Mouse (Mus musculus): ENCODE measurements around the gene Abca7. TPM values are rescaled to one million over a fixed set of nuclear protein-coding genes. Genes with fewer than 3 reads are reported as not detected.

The Abca7 gene
- polyA plus RNA-seq, 1 experiment from 2014 or later = 3.2 TPM

GRCm38 (mm10) chr10:80025044-80025347, 28.7 kb downstream of the Abca7 start:
- Histone ChIP-seq H3K9me3 (replicated peaks; ENCODE audit: control insufficient read depth, low read length) (no peaks in the 10 kb centered on the region; the same call in 1 of the 2 replicates), H3K4me2 (ENCODE audit: low read depth, low read length) (no peak overlapping the region), H3K4me1 (ENCODE audit: control insufficient read depth, insufficient read depth, low read length) (0 out of 2 replicates have a peak, but pooled peaks cover 2% of the 10 kb centered on the region), H3K36me3 (ENCODE audit: control insufficient read depth, insufficient read depth) (0 out of 2 replicates have a peak, but pooled peaks cover 2% of the 10 kb centered on the region), H3K4me3 (ENCODE audit: low read length) (no peak overlapping the region), H3K9ac (ENCODE audit: low read length) (no peak overlapping the region), H3K27me3 (ENCODE audit: control insufficient read depth, insufficient read depth, low read length) (no peaks in the 10 kb centered on the region), H3K27ac (ENCODE audit: low read length) (no peak overlapping the region)
- 63% methylated on average over 4 of the region's 4 CpGs for WGBS
- ATAC-seq (replicated peaks; ENCODE audit: extremely low read depth, insufficient read depth, low FRiP score) = no peak

DNA sequence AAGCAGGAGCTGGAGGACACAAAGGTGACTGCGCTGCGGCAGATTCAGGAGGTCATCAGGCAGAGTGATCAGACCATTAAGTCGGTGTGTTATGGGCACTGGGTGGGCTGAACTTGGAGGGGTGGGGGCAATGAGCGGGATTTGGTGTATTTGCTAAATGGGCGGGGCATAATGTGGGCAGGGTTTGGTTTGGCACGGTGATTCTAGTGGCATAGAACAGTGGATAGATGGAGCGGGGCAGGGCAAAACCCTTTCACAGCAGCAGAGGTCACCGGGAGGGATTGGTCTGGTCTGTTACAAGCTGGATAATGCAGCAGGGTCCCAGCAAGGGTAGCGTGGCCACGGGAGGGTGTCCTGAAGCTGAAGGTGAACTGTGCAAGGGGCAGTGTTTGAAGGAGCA, 29.2 kb downstream of the Abca7 start:
- 80% methylated on average over 10 of the region's 10 CpGs for whole genome bisulfite sequencing
- H3K36me3 ChIP-seq (ENCODE audit: control insufficient read depth, insufficient read depth) = 0 out of 2 replicates have a peak, but pooled peaks cover 2% of the 10 kb centered on the region
- H3K4me2 ChIP-seq (ENCODE audit: low read depth, low read length) = no peak overlapping the region
- no peak overlapping the region for H3K4me3 ChIP-seq (ENCODE audit: low read length)
- no peaks in the 10 kb centered on the region; the same call in 1 of the 2 replicates for H3K9me3 ChIP-seq (replicated peaks; ENCODE audit: control insufficient read depth, low read length)
- 0 out of 2 replicates have a peak, but pooled peaks cover 2% of the 10 kb centered on the region for H3K4me1 ChIP-seq (ENCODE audit: control insufficient read depth, insufficient read depth, low read length)
- H3K27me3 ChIP-seq (ENCODE audit: control insufficient read depth, insufficient read depth, low read length) = no peaks in the 10 kb centered on the region
- H3K27ac ChIP-seq (ENCODE audit: low read length) = no peak overlapping the region
- ATAC-seq (replicated peaks; ENCODE audit: extremely low read depth, insufficient read depth, low FRiP score) = no peak
- H3K9ac ChIP-seq (ENCODE audit: low read length) = no peak overlapping the region

GRCm38 (mm10) chr10:80025889-80026288, 29.6 kb downstream of the Abca7 start:
- Histone ChIP-seq H3K4me3 (ENCODE audit: low read length) (no peak overlapping the region), H3K36me3 (ENCODE audit: control insufficient read depth, insufficient read depth) (0 out of 2 replicates have a peak, but pooled peaks cover 3% of the 10 kb centered on the region), H3K9me3 (replicated peaks; ENCODE audit: control insufficient read depth, low read length) (no peaks in the 10 kb centered on the region; the same call in 1 of the 2 replicates), H3K4me2 (ENCODE audit: low read depth, low read length) (no peak overlapping the region), H3K27ac (ENCODE audit: low read length) (no peak overlapping the region), H3K27me3 (ENCODE audit: control insufficient read depth, insufficient read depth, low read length) (no peaks in the 10 kb centered on the region), H3K9ac (ENCODE audit: low read length) (no peak overlapping the region), H3K4me1 (ENCODE audit: control insufficient read depth, insufficient read depth, low read length) (0 out of 2 replicates have a peak, but pooled peaks cover 2% of the 10 kb centered on the region)
- ATAC-seq (replicated peaks; ENCODE audit: extremely low read depth, insufficient read depth, low FRiP score) = no peak
- WGBS = 68% methylated on average over 12 of the region's 12 CpGs

- 75% methylated on average over 20 of the region's 20 CpGs for WGBS
- H3K4me3 ChIP-seq (ENCODE audit: low read length) = no peak overlapping the region
- no peaks in the 10 kb centered on the region; the same call in 1 of the 2 replicates for H3K9me3 ChIP-seq (replicated peaks; ENCODE audit: control insufficient read depth, low read length)
- no peaks in the 10 kb centered on the region for H3K27me3 ChIP-seq (ENCODE audit: control insufficient read depth, insufficient read depth, low read length)
- 0 out of 2 replicates have a peak, but pooled peaks cover 4% of the 10 kb centered on the region for H3K36me3 ChIP-seq (ENCODE audit: control insufficient read depth, insufficient read depth)
- H3K4me2 ChIP-seq (ENCODE audit: low read depth, low read length) = no peak overlapping the region
- no peak for ATAC-seq (replicated peaks; ENCODE audit: extremely low read depth, insufficient read depth, low FRiP score)
- H3K27ac ChIP-seq (ENCODE audit: low read length) = no peak overlapping the region
- peaks cover 9% of the 10 kb centered on the region for H3K4me1 ChIP-seq (ENCODE audit: control insufficient read depth, insufficient read depth, low read length)
- H3K9ac ChIP-seq (ENCODE audit: low read length) = no peak overlapping the region
Measured at GRCm38 (mm10) chr10:80027681-80028520, 31.6 kb downstream of the Abca7 start.

DNA sequence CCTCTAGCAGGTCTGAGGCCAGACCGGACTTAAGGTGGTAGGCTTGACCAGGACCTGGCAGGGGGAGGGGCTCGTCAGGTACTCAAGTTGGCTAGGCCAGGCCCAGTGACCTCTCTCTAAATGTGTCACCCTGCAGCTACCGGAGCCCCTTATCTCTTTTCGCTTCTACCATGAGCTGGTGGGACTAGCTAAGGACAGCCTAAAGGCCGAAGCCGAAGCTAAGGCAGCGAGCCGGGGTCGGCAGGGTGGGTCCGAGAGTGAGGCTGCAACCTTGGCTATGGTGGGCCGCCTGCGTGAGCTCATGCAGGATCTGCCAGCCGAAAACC, 32.2 kb downstream of the Abca7 start:
- H3K27me3 ChIP-seq (ENCODE audit: control insufficient read depth, insufficient read depth, low read length) = no peaks in the 10 kb centered on the region
- H3K4me1 ChIP-seq (ENCODE audit: control insufficient read depth, insufficient read depth, low read length) = peaks cover 15% of the 10 kb centered on the region
- no peak overlapping the region for H3K9ac ChIP-seq (ENCODE audit: low read length)
- WGBS = 89% methylated on average over 13 of the region's 13 CpGs
- H3K27ac ChIP-seq (ENCODE audit: low read length) = no peak overlapping the region
- no peaks in the 10 kb centered on the region for H3K9me3 ChIP-seq (replicated peaks; ENCODE audit: control insufficient read depth, low read length)
- ATAC-seq (replicated peaks; ENCODE audit: extremely low read depth, insufficient read depth, low FRiP score) = no peak
- no peak overlapping the region for H3K4me2 ChIP-seq (ENCODE audit: low read depth, low read length)
- H3K4me3 ChIP-seq (ENCODE audit: low read length) = no peak overlapping the region
- 0 out of 2 replicates have a peak, but pooled peaks cover 4% of the 10 kb centered on the region for H3K36me3 ChIP-seq (ENCODE audit: control insufficient read depth, insufficient read depth)

DNA sequence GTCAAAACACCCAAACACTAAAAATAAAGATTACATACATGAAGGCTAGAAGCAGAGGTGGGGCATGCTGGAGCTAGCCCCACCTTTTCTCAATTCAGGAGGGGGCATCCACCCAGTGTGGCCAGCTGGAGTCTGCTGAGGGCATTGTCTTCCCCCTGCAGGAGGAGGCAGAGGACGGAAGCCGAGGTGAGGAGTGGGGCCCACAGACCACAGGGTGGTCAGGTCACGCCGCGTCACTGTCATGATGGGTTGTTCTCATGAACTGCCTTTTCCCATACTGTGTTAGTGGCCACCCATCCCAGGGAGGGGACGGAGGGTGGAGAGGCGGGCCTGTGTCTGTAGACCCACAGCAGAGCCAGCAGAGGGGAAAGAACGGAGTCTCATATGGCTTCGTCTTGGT, 33.9 kb downstream of the Abca7 start:
- H3K4me2 ChIP-seq (ENCODE audit: low read depth, low read length) = no peak overlapping the region
- ATAC-seq (replicated peaks; ENCODE audit: extremely low read depth, insufficient read depth, low FRiP score) = no peak
- WGBS = 88% methylated on average over 9 of the region's 9 CpGs
- H3K4me1 ChIP-seq (ENCODE audit: control insufficient read depth, insufficient read depth, low read length) = peaks cover 21% of the 10 kb centered on the region
- no peak overlapping the region for H3K9ac ChIP-seq (ENCODE audit: low read length)
- H3K27me3 ChIP-seq (ENCODE audit: control insufficient read depth, insufficient read depth, low read length) = no peaks in the 10 kb centered on the region
- H3K36me3 ChIP-seq (ENCODE audit: control insufficient read depth, insufficient read depth) = 0 out of 2 replicates have a peak, but pooled peaks cover 4% of the 10 kb centered on the region
- H3K27ac ChIP-seq (ENCODE audit: low read length) = no peak overlapping the region
- no peak overlapping the region for H3K4me3 ChIP-seq (ENCODE audit: low read length)
- H3K9me3 ChIP-seq (replicated peaks; ENCODE audit: control insufficient read depth, low read length) = no peaks in the 10 kb centered on the region

GRCm38 (mm10) chr10:80030736-80031135, 34.4 kb downstream of the Abca7 start:
- no peaks in the 10 kb centered on the region for H3K27me3 ChIP-seq (ENCODE audit: control insufficient read depth, insufficient read depth, low read length)
- no peak overlapping the region for H3K9ac ChIP-seq (ENCODE audit: low read length)
- no peak overlapping the region for H3K4me2 ChIP-seq (ENCODE audit: low read depth, low read length)
- peaks cover 21% of the 10 kb centered on the region for H3K4me1 ChIP-seq (ENCODE audit: control insufficient read depth, insufficient read depth, low read length)
- no peak for ATAC-seq (replicated peaks; ENCODE audit: extremely low read depth, insufficient read depth, low FRiP score)
- H3K36me3 ChIP-seq (ENCODE audit: control insufficient read depth, insufficient read depth) = peaks cover 10% of the 10 kb centered on the region; the same call in 1 of the 2 replicates
- 80% methylated on average over 17 of the region's 17 CpGs for WGBS
- no peaks in the 10 kb centered on the region for H3K9me3 ChIP-seq (replicated peaks; ENCODE audit: control insufficient read depth, low read length)
- no peak overlapping the region for H3K27ac ChIP-seq (ENCODE audit: low read length)
- no peak overlapping the region for H3K4me3 ChIP-seq (ENCODE audit: low read length)

DNA sequence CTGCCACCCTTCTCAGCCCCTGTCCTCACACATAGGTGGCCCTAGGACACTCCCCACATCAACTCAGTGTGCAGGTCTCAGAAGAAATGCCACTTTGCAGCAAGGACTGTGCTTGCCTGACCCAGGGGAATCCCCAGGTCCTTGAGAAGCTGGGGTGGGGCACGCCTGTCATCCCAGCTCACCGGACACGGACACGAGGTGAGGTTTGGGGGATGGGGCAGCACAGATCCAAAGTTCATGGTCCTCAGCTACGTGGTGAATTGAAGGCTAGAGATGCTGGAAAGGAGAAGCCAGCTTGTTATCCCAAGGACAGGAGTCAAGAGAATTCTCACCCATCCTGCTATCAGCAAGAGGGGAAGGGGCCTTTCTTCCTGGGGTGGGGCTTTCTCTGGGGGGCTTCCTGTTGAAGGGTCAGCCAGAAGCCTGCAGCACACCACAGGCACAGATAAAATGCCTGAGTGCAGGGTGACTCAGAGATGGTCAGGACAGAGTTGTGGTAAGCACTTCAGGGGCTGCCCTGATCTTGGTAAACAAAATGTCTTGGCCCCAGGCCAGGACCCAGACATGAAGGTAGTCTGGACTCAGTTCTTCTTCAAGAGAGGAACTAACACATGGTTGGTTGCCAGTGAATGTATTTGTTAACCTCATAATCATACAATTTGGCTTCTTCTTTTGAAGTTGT, 36.6 kb downstream of the Abca7 start:
- no peaks in the 10 kb centered on the region for H3K9me3 ChIP-seq (replicated peaks; ENCODE audit: control insufficient read depth, low read length)
- no peaks in the 10 kb centered on the region for H3K27me3 ChIP-seq (ENCODE audit: control insufficient read depth, insufficient read depth, low read length)
- 0 out of 2 replicates have a peak overlapping the region, but pooled peaks have one; percentile 2 for H3K4me3 ChIP-seq (ENCODE audit: low read length)
- WGBS = 5% methylated on average over 5 of the region's 5 CpGs
- H3K4me2 ChIP-seq (ENCODE audit: low read depth, low read length) = peak overlapping the region; percentile 24; the same call in 1 of the 2 replicates
- H3K36me3 ChIP-seq (ENCODE audit: control insufficient read depth, insufficient read depth) = peaks cover 29% of the 10 kb centered on the region
- ATAC-seq (replicated peaks; ENCODE audit: extremely low read depth, insufficient read depth, low FRiP score) = peak; percentile 61
- peaks cover 21% of the 10 kb centered on the region for H3K4me1 ChIP-seq (ENCODE audit: control insufficient read depth, insufficient read depth, low read length)
- peak overlapping the region; percentile 55 for H3K9ac ChIP-seq (ENCODE audit: low read length)
- H3K27ac ChIP-seq (ENCODE audit: low read length) = peak overlapping the region; percentile 84

Data from heart, embryonic 16.5 days (tissue).